Mouse (Mus musculus): ENCODE measurements around the gene Ceacam14. TPM values are rescaled to one million over a fixed set of nuclear protein-coding genes. Genes with fewer than 3 reads are reported as not detected.

Ceacam14 gene
- not detected in 2 replicates for polyA plus RNA-seq (2015; fragmentation: Nextera tagmentation; extraction: Ambion mirVana)

DNA sequence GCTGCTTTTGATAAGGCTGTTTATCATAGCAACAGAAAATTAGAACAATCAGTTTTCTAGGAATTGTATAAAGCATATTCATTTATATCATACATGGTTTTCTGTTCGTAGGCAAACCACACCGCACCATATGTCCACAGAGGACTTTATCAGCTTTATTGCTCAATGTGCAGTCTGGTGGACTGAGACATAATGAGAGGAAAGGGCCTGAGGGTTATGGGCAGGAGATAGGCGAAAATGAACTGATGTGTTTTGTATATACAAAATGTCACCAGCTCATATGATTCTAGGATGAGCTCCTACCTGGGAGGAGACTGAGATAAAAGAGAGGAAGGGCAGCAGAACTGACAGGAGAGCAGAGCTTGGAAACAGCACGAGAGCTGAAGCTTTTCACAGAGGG lies at the start of gene Ceacam14:
Ceacam14 (plus strand) TSS at position 301 of the 400 bp plus-strand sequence.
- H3K27me3 ChIP-seq = no peaks in the 10 kb centered on the region
- peaks cover 54% of the 10 kb centered on the region for H3K9me3 ChIP-seq
- no peak for ATAC-seq
- H3K4me2 ChIP-seq (replicated peaks) = no peak within 1 kb of the TSS
- H3K36me3 ChIP-seq = no peaks in the 10 kb centered on the region
- H3K4me3 ChIP-seq (replicated peaks) = no peak within 1 kb of the TSS
- no peak within 1 kb of the TSS for H3K27ac ChIP-seq
- H3K9ac ChIP-seq (replicated peaks) = no peak within 1 kb of the TSS
- 74% methylated on average over 4 of the region's 4 CpGs for WGBS
- no peaks in the 10 kb centered on the region for H3K4me1 ChIP-seq (replicated peaks)

Other genes starting within 250 kb of the Ceacam14 start
- gene Ceacam5, start 99.4 kb upstream of the Ceacam14 start, polyA plus RNA-seq (2015; fragmentation: Nextera tagmentation; extraction: Ambion mirVana) = not detected in 2 replicates
- gene Gm5155, start 59.1 kb downstream of the Ceacam14 start, polyA plus RNA-seq (2015; fragmentation: Nextera tagmentation; extraction: Ambion mirVana) = not detected in 2 replicates
- not detected in 2 replicates for gene Ceacam11, start 159.5 kb downstream of the Ceacam14 start, polyA plus RNA-seq (2015; fragmentation: Nextera tagmentation; extraction: Ambion mirVana)
- not detected in 2 replicates for gene Ceacam13, start 197.3 kb downstream of the Ceacam14 start, polyA plus RNA-seq (2015; fragmentation: Nextera tagmentation; extraction: Ambion mirVana)